Mouse (Mus musculus): ENCODE data around the gene Fnbp1. TPM values are rescaled to one million over a fixed set of nuclear protein-coding genes. Genes with fewer than 3 reads are reported as not detected.

The Fnbp1 gene
- polyA plus RNA-seq, 1 experiment from 2014 or later = 4.5 TPM

DNA sequence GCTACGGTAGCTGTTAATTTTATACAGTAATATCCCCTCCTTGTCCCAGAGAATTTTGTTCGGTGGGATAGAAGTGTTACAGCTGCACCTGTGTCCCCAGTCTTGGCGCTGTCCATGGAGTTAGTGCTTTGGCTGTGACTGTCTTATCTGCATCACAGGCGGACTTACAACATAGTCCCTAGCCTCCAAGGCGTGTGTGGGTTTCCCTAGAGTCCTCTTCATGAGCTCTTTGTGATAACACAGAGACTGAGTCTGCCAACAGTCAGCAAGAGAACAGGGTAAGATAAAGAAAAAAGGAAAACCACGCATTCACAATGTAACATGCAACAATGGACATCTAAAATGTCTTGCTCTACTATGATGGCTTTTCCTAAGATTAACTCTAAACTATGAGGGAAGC is 93.8 kb downstream of the Fnbp1 start:
- WGBS (ENCODE audit: insufficient replicate concordance) = 59% methylated on average over 6 of the region's 6 CpGs
- Histone ChIP-seq H3K4me2 (ENCODE audit: low read depth, low read length) (no peak overlapping the region), H3K36me3 (replicated peaks; ENCODE audit: insufficient read depth, low read length) (0 out of 2 replicates have a peak, but pooled peaks cover 4% of the 10 kb centered on the region), H3K27me3 (ENCODE audit: insufficient read depth, low read length) (no peaks in the 10 kb centered on the region), H3K27ac (ENCODE audit: low read depth) (no peak overlapping the region), H3K9ac (replicated peaks) (no peak overlapping the region), H3K4me1 (ENCODE audit: insufficient read depth) (no peaks in the 10 kb centered on the region), H3K4me3 (ENCODE audit: low read depth, low read length) (no peak overlapping the region), H3K9me3 (ENCODE audit: low read length) (no peaks in the 10 kb centered on the region)
- no peak for DNase-seq
- TF ChIP-seq CTCF (IDR thresholded peaks at IDR 0.05; ENCODE audit: low read depth) = no peak
- no peak for TF ChIP-seq EP300 (IDR thresholded peaks at IDR 0.05; ENCODE audit: low read depth)
- no peak for ATAC-seq

DNA sequence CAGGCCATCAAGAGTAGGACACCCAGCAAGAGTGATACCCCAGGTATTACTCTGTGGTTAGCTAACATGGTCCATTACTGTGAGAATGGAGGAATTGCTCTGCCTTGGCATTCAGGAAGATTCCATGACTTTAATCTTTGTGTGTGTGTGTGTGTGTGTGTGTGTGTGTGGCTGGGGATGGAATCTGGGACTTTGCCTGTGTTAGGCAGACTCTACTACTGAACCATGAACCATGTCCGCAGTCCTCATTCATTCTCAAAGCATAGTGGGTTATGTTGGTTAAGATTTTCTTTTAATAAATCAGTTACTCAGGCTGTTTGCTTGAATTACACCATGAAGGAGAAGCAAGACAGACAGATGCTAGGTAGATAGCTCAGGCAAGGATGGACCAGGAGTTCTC is 98.0 kb downstream of the Fnbp1 start:
- Histone ChIP-seq H3K27ac (ENCODE audit: low read depth) (no peak overlapping the region), H3K4me3 (ENCODE audit: low read depth, low read length) (no peak overlapping the region), H3K36me3 (replicated peaks; ENCODE audit: insufficient read depth, low read length) (peaks cover 18% of the 10 kb centered on the region), H3K9me3 (ENCODE audit: low read length) (no peaks in the 10 kb centered on the region), H3K9ac (replicated peaks) (no peak overlapping the region), H3K27me3 (ENCODE audit: insufficient read depth, low read length) (no peaks in the 10 kb centered on the region), H3K4me1 (ENCODE audit: insufficient read depth) (no peaks in the 10 kb centered on the region), H3K4me2 (ENCODE audit: low read depth, low read length) (no peak overlapping the region)
- ATAC-seq = no peak
- 86% methylated on average over 1 of the region's 1 CpGs for WGBS (ENCODE audit: insufficient replicate concordance)
- DNase-seq = no peak
- TF ChIP-seq CTCF (IDR thresholded peaks at IDR 0.05; ENCODE audit: low read depth) (no peak), EP300 (IDR thresholded peaks at IDR 0.05; ENCODE audit: low read depth) (no peak)

DNA sequence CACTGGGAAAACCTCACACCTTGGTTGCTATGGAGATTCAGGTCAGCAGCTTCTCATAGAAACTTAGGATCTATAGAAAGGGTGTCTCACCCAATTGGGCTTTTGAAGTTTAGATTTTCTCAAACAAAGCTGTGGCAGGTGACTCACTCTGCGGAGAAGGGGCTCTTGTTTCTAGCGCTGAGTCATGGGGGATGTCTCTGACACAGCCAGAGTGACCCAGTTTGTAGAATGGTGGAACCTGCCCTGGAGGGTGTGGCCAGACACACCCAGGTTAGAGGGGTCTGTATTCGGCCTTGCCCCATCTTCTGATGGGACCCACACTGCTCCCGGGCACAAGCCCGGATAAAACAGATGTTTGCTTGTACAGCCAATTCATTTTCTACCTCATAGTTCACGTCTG is 98.9 kb downstream of the Fnbp1 start:
- no peaks in the 10 kb centered on the region for H3K9me3 ChIP-seq (ENCODE audit: low read length)
- ATAC-seq (no peak), DNase-seq (no peak)
- H3K4me3 ChIP-seq (ENCODE audit: low read depth, low read length) = no peak overlapping the region
- H3K4me2 ChIP-seq (ENCODE audit: low read depth, low read length) = no peak overlapping the region
- H3K27ac ChIP-seq (ENCODE audit: low read depth) = no peak overlapping the region
- WGBS (ENCODE audit: insufficient replicate concordance) = 78% methylated on average over 6 of the region's 6 CpGs
- H3K9ac ChIP-seq (replicated peaks) = no peak overlapping the region
- no peaks in the 10 kb centered on the region for H3K4me1 ChIP-seq (ENCODE audit: insufficient read depth)
- H3K36me3 ChIP-seq (replicated peaks; ENCODE audit: insufficient read depth, low read length) = peaks cover 26% of the 10 kb centered on the region
- no peaks in the 10 kb centered on the region for H3K27me3 ChIP-seq (ENCODE audit: insufficient read depth, low read length)
- TF ChIP-seq CTCF (IDR thresholded peaks at IDR 0.05; ENCODE audit: low read depth) = no peak
- no peak for TF ChIP-seq EP300 (IDR thresholded peaks at IDR 0.05; ENCODE audit: low read depth)

DNA sequence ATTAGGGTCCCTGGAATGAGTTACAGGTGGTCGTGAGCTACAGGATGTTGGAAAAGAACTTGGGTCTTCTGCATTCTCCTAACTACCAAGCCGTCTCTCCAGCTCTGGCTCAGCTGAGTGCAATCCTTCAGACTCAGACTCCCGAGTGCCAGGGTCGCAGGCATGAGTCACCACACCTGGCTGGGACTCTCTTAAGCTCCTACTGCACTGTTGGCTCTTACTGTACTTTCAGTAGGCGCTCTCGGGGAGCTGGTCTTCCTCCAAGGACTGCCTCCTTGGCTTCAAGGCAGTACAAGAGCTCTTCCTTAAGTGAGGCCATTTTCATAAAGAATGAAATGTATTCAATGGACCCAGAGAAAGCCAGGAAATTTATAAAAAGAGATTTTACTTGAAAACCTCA is 100.4 kb downstream of the Fnbp1 start:
- Histone ChIP-seq H3K27me3 (ENCODE audit: insufficient read depth, low read length) (no peaks in the 10 kb centered on the region), H3K4me2 (ENCODE audit: low read depth, low read length) (no peak overlapping the region), H3K36me3 (replicated peaks; ENCODE audit: insufficient read depth, low read length) (peaks cover 33% of the 10 kb centered on the region), H3K27ac (ENCODE audit: low read depth) (no peak overlapping the region), H3K4me1 (ENCODE audit: insufficient read depth) (no peaks in the 10 kb centered on the region), H3K4me3 (ENCODE audit: low read depth, low read length) (no peak overlapping the region), H3K9me3 (ENCODE audit: low read length) (no peaks in the 10 kb centered on the region), H3K9ac (replicated peaks) (no peak overlapping the region)
- 87% methylated on average over 6 of the region's 6 CpGs for WGBS (ENCODE audit: insufficient replicate concordance)
- ATAC-seq (no peak), DNase-seq (no peak)
- TF ChIP-seq EP300 (IDR thresholded peaks at IDR 0.05; ENCODE audit: low read depth) (no peak), CTCF (IDR thresholded peaks at IDR 0.05; ENCODE audit: low read depth) (no peak)

DNA sequence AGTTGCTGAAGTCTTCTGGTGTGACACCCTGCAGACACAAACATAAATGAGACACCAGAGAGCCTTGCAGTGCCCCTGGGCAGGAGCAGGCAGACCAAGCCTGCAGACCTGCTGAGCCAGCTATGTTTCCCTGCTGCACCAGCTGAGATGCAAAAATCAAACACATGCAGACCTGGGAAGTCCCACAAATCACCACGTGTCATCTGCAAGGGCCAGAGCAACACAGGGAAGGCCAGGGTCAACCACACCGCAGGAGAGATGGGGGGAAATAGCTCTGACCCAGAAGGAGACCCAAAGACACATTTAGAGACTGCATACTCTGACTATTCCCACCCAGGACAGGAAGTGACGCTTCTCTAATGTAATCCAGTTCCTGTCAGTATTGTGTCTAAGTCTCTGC is 101.3 kb downstream of the Fnbp1 start:
- ATAC-seq = no peak
- DNase-seq = no peak
- WGBS (ENCODE audit: insufficient replicate concordance) = 78% methylated on average over 3 of the region's 3 CpGs
- H3K27ac ChIP-seq (ENCODE audit: low read depth) = no peak overlapping the region
- no peak overlapping the region for H3K4me2 ChIP-seq (ENCODE audit: low read depth, low read length)
- H3K4me3 ChIP-seq (ENCODE audit: low read depth, low read length) = no peak overlapping the region
- H3K4me1 ChIP-seq (ENCODE audit: insufficient read depth) = no peaks in the 10 kb centered on the region
- no peak overlapping the region for H3K9ac ChIP-seq (replicated peaks)
- no peaks in the 10 kb centered on the region for H3K27me3 ChIP-seq (ENCODE audit: insufficient read depth, low read length)
- H3K36me3 ChIP-seq (replicated peaks; ENCODE audit: insufficient read depth, low read length) = peaks cover 38% of the 10 kb centered on the region
- H3K9me3 ChIP-seq (ENCODE audit: low read length) = no peaks in the 10 kb centered on the region
- no peak for TF ChIP-seq CTCF (IDR thresholded peaks at IDR 0.05; ENCODE audit: low read depth)
- no peak for TF ChIP-seq EP300 (IDR thresholded peaks at IDR 0.05; ENCODE audit: low read depth)

DNA sequence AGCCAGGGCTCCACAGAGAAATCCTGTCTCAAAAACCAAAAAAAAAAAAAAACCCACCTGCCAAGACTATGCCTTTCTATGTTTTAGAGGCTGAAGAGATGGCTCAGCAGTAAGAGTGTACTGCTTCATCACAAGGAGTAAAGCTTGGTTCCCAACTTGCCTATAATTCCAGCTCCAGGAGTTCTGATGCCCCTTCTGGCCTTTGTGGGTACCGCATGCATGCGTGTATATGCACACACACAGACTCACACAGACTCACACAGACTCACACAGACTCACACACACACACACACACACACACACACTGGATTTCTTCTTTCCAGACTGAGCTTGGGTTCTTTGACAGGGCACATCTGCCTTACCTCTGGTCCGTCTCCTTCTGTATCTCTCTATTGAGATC is 101.8 kb downstream of the Fnbp1 start:
- DNase-seq = no peak
- Histone ChIP-seq H3K27ac (ENCODE audit: low read depth) (no peak overlapping the region), H3K4me2 (ENCODE audit: low read depth, low read length) (no peak overlapping the region), H3K36me3 (replicated peaks; ENCODE audit: insufficient read depth, low read length) (peaks cover 40% of the 10 kb centered on the region), H3K4me1 (ENCODE audit: insufficient read depth) (no peaks in the 10 kb centered on the region), H3K27me3 (ENCODE audit: insufficient read depth, low read length) (no peaks in the 10 kb centered on the region), H3K4me3 (ENCODE audit: low read depth, low read length) (no peak overlapping the region), H3K9ac (replicated peaks) (no peak overlapping the region), H3K9me3 (ENCODE audit: low read length) (no peaks in the 10 kb centered on the region)
- TF ChIP-seq EP300 (IDR thresholded peaks at IDR 0.05; ENCODE audit: low read depth) (no peak), CTCF (IDR thresholded peaks at IDR 0.05; ENCODE audit: low read depth) (peak; percentile 20; the same call in 1 of the 2 replicates)
- 94% methylated on average over 3 of the region's 3 CpGs for WGBS (ENCODE audit: insufficient replicate concordance)
- ATAC-seq = no peak

DNA sequence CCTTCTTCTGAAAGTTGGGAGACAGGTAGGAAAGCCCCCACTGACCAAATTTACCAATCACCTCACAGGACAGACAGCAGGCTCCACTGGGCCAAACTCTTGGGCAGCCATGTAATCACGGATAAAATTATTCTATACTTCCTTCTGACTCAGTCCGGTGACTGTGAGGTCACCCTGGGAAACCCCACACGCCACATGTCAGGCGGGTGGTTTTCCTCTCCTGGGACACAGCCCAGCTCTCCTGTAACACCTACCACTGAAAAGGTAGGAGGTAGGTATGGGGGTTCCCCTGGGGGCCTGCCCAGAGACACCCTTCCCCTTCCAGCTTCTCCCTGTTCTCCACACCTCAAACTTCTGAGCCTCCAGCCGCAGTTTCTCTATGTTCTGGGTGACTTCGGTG is 105.0 kb downstream of the Fnbp1 start:
- Histone ChIP-seq H3K4me2 (ENCODE audit: low read depth, low read length) (no peak overlapping the region), H3K27me3 (ENCODE audit: insufficient read depth, low read length) (no peaks in the 10 kb centered on the region), H3K4me1 (ENCODE audit: insufficient read depth) (no peaks in the 10 kb centered on the region), H3K9me3 (ENCODE audit: low read length) (no peaks in the 10 kb centered on the region), H3K36me3 (replicated peaks; ENCODE audit: insufficient read depth, low read length) (peaks cover 41% of the 10 kb centered on the region), H3K27ac (ENCODE audit: low read depth) (no peak overlapping the region), H3K4me3 (ENCODE audit: low read depth, low read length) (no peak overlapping the region), H3K9ac (replicated peaks) (no peak overlapping the region)
- no peak for ATAC-seq
- 79% methylated on average over 6 of the region's 6 CpGs for WGBS (ENCODE audit: insufficient replicate concordance)
- DNase-seq = no peak
- TF ChIP-seq EP300 (IDR thresholded peaks at IDR 0.05; ENCODE audit: low read depth) = no peak
- TF ChIP-seq CTCF (IDR thresholded peaks at IDR 0.05; ENCODE audit: low read depth) = no peak

Measured in liver, postnatal 0 days (tissue).